Mouse (Mus musculus): ENCODE data around the gene Morn1.

The Morn1 gene

DNA sequence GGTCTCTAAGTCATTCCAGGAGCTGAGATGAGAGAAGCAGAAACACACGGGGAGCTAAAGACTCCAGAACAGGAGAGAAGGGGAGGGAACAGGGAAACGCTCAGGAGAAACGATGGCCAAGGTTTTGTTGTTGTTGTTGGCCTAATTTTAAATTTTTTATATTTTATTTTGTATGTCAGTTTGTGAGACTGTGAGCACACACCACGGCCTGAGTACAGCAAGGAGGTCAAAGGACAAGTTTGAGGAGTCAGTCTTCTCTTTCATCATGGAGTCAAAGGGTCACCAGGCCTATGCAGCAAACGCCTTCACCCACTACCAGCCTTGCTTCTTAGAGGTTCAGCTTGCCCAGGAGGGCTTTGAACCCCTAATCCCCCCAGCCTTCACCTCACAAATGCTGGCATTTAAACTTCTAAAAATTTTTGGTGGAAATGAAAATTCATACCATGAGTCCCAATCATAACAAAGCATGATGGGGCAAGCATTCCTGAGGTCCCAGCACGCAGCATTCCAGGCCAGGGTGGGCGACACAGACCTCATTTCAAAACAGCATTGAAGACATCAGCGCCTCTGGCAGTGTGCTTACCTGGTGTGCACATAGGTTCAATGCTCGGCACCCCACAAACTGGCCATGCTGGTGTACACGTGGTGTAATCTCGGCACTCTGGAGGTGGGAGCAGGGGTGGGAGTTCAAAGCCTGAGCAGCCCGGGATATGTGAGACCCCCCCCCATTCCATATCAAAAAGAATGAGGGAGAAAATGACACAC lies 53.1 kb downstream of the Morn1 start:
- no peak for DNase-seq (ENCODE audit: low spot score)

DNA sequence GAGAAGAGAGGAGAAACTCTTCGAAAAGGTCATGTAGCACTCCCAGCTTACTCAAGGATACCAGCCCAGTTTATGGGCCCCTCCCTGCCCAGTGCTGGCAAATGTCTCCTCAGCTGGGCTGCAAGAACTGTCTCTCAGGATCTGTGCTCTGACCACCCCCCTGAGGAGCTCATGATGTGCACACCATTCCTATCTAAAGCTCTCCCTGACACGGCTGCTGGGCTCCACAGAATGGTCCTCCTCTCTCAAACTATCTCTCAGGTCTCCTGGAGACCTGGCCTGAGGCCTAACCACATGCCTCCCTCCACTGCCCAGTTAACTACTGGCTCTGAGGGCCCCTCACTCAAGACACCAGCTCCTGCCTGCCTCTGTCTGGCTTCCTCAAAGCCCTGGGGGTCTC lies 53.8 kb downstream of the Morn1 start:
- DNase-seq (ENCODE audit: low spot score) = no peak

DNA sequence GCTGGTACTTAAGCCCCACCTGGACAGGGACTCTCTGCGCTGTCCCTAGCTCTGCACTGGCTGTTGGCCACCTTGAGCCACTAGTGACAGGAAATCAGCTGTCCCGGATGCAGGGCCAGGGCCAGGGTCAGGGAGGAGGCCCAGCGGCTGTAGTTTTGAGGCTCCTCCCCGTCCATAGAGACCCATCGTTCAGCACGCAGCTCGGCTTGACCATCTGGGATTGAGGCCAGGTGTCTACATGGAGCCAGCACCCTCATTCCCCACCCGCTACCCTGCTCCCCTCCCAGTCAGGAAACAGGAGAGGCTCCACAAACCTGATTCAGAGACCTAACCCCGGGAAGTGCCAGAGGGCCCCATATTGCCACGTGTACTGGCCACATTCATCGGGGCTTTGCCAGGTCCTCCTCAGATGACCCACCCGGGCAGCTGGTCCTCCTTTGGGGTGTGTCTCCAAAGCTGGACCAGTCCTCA lies 54.5 kb downstream of the Morn1 start:
- peak; percentile 66 for DNase-seq (ENCODE audit: low spot score)

DNA sequence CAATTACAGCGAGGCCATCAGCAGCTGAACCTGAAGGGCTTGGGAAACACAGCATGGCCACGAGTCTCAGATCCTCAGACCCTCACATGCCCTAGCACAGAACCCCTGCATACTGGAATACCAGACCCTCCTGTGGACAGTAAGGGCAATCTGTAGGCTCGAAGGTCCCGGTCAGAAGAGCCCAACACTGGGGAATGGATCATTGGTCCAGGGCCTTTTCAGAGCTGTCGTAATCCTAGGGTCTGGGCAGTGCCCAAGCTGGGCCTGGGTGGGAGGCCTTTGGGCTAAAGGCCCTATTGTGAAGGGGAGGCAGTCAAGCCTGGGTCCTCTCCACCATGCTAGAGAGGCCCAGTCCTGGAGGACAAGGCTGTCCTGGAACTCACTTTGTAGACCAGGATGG lies 56.5 kb downstream of the Morn1 start:
- DNase-seq (ENCODE audit: low spot score) = no peak

DNA sequence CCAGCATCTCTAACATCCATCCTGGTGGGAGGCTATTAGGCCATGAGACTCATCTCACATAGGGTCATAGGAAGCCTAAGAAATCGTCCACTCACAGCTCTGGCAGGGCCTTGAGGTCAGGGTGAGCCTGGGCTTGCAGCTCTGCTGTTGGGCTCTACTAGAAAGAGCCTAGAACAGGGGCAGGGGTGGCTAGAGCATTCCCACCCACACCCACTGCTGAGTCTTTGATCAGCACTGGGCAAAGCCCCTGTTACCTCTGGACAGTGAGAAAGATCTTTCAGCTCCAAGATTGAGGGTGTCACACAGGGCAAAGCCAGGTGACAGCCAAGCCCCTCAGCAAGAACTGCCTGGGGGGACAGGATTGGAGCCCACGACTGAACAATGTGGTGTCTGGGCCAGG lies 57.0 kb downstream of the Morn1 start:
- no peak for DNase-seq (ENCODE audit: low spot score)

DNA sequence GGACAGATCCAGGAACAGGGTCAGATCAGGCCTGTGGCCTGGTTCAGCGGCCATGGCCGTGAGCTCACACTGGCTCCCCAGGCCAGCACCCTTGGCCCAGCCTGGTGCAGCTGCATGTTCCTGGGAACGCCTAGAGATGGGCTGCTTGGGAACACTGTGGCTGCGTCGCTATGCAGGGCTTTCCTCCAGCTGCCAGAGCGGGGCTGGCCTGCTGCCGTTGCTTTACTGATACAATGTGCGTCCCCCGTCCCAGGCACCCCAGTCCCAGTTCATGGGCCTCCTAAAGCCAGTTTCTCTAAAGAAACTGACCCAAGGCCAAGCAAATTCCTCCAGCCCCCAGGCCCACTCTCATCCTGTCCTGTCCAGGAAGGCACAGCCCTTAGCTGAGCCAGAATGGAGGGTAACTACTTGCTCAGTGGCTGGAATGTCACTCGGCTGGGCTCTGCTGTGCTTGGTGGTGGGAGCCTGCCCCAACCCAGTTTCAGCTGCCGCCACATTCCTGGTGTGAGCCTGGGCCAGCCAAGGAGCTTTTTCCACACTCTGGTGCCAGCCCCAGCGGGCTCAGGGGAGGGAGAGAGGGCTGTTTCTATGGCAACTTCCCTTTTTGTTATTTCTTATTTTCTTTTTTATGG lies 57.6 kb downstream of the Morn1 start:
- DNase-seq (ENCODE audit: low spot score) = peak; percentile 73

DNA sequence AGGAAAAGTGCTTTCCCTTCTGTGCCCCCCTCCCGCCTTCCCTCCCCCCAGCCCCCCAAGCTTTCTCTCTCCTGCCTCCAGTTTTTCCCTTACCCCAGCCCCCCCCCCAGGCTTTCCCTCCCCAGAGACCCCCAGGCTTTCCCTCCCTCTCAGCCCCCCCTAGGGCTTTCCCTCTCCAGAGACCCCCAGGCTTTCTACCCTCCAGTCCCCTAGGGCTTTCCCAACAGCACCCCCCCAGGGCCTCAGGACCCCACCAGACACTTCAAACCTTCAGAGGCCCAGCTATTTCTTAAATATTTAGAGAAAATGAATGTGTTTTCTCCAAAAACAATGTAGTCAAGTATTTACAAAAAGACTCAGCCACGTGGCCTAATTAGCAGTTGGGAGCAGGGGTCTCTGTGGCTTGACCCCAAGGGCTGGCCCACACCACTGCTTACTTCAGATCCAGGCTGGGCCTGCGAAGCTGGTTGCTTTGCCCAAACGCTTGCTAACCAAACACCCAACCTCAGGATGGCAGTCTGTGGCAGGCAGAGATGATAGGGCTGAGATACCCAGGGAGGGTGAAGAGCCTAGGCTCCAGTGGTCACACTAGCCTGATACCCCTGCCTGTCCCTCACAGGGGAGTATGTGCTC lies 58.3 kb downstream of the Morn1 start:
- no peak for DNase-seq (ENCODE audit: low spot score)

DNA sequence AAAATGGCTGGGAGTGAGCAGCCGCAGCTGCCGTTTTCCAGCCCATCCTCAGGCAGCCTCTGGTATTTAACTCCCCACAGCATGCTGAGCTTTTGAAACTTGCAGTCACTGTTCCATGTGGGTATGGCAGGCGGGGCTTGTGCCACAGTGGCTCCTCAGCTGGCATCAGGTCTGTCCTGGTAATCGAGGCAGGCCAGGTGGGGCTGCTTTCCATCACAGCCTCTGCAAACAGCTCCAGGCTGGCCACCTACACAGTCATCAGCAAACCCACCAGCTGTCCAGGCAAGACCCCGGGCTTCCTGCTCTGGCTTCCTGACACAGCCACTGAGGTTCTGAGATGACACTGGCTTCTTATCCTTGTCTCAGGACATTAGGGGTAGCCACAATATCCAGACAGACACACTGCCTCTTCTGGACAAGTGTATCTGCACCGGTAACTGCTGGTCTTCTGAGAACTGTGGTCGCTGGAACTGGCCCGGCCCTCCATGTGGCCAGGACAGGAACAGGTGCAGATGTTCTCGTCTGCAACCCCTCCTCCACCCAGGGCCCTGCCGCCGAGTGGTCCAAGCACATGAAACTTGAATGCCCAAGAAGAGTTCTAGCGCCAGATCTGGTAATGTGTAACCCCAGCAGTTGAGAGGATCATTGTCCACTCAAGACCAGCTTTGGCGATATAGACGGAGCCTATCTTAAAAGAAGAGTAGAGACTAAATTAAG lies 59.9 kb downstream of the Morn1 start:
- DNase-seq (ENCODE audit: low spot score) = no peak

DNA sequence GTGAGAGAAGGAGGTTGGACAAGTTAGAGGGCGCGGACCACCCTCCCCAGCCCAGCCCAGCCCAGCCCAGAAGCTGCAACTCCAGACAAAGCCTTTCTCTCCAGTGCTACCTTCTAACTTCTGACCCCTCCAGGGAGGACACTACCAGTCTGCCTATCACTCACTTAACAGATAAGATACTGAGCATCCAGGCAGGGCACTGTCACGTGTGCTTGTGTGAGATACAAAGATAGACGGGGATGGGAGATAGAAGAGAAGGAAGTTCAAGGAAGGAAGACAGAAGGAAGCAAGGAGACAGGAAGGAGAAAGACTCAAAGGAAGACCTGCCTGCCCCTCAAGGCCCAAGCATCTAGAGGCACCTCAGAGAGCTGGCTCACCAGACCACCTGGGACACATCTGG lies 62.1 kb downstream of the Morn1 start:
- no peak for DNase-seq (ENCODE audit: low spot score)

DNA sequence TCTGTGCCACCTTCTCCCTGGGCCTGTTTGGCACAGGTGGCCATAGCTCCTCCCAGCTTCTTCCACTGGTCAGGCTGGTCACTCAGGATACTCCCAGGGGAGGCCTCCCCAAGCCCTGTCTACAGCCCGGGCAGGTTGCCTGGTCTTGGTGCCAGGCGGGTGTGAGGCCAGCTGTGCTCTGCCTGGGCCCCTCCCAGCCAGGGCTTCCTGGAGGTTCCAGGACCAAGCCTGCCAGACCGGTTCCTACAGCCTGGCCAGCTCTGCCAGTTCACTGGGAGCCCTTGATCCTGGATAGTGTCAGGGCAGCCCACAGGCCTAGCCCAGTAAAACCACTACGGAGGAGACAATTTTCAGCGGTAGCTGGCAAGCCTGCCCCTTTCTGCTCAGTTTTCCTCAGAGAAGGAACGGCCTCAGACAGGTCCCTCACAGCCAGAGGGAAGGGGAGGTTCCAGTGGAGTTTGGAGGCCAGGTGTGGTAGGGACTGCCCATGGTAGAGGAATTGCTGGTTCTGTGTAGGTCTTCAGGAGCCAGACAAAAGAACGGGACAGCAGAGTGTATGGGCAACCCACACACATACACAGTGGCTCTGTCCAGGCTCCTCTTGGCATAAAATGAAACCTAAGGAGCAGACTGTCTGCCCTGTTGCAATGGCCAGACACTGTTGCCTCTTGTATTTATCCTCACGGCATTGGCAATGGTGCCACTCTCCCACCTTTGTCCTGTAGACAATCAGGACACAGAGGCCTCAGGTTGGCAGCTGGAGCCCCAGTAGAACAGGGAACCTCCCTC lies 62.7 kb downstream of the Morn1 start:
- DNase-seq (ENCODE audit: low spot score) = no peak

DNA sequence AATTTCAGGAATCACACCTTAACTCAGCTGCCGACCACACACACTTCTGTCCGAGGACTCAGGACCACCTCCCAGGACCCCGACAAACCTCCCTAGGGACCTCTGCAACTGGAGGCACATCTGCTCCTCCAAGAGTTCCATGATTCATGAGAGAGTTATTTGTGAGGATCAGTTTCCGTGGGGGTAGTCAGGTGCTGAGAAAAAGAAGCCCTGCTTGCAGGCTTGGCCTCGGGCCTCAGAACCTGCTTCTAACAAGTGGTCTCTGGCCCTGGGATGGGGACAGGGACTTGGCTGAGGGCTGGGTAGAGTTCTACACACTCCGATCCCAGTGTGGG lies 63.5 kb downstream of the Morn1 start:
- no peak for DNase-seq (ENCODE audit: low spot score)

DNA sequence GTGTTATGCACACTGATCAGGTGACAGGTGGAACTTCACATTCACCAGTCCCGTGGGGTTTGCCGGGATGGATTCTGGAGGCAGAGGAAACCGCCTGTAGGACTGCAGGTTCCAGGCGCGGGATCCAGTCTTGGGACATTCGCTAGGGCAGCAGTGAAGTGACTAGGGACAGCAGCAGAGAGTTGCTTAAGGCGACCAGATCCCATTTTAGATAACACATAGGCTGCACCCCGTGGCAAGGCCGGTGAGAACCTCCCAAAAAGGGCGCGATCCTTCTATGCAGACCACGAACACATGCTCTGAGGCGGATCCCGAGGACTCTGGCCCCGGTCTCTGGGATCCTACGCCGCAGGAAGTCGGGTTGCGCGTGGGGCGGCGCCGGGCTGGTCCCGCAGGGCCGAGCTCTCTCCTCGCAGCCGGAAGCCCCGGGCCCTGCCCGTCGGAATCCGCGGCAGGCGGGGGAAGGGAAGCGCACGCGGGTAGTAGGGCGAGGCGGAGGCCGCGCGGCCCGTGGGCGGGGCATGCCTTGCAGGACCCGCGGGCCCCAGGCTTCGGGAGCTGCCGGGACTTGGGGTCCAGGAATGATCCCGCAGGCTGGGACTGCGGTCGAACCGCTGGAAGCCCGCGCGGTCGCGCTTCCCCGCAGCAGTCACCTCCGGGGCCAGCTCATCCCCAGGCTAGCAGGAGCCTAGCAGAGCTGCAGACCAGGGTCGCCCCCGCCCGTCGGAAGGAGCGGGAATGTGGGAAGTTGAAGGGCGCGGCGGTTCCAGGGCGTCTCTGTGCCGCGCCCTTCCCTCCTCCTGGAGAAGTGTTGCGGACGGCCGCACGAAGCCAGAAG lies 64.1 kb downstream of the Morn1 start:
- DNase-seq (ENCODE audit: low spot score) = peak; percentile 90

DNA sequence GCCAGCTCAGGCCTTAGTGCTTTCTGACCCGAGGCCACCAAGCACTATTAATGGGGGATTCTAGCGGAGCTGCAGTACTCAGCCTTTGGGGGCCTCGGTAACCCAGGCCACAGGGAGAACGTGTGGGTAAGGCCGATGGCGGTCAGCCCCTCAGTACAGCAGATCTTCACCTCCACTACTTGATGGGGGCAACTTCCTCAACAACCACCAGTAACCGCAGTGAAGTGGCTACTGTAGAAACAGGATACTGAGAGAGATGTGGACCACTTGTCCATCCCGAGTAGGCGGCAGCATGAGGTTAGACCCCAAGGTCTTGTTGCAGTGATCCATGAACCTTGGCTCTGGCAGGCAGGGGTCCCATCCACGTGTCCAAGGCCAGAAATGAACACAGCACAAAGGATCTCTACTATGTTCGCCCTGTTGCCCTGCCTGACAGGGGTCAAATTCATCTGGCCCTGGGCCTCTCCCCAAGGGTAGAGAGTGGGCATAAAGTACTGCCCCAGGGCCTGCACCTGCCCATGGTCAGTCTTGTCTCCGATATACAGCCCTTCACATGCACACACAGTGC lies 64.9 kb downstream of the Morn1 start:
- DNase-seq (ENCODE audit: low spot score) = no peak

DNA sequence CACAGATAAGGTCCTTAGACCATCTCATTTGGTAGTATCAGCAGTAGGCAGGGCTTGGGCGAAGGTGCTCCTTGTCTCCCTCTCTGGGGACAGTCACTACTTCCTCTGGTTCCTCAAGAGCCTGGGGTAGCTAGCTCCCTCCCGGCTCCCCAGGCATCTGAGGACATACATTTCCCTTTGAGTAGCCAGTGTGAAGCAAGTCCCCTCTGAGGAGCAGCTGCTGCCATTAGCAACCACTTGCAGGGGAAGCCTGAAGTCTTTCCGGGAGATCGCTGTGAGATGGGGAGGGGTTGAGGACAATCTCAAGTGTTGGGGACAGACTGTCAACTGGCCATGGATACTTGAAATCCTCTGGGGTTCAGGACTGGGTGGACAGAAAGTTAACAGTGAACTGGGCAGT lies 65.5 kb downstream of the Morn1 start:
- no peak for DNase-seq (ENCODE audit: low spot score)

DNA sequence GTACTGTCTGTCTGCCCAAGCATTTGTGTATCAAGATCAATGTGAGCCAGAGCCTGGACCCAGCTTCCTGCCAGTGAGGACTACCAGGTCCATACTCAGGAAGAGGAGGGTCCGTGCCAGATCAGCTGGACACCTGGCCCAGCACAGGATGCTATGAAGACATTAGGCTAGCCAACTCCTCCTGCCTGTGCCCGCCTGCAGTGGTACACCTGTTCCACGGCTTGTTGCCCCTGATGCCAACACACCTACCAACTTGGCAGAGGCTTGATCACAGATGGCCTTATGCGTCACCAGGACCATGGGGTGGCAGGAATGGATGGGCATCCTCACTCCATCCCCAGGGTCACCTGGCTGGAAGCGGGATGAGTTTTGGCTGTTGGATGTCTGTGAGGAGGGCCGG lies 66.1 kb downstream of the Morn1 start:
- no peak for DNase-seq (ENCODE audit: low spot score)

DNA sequence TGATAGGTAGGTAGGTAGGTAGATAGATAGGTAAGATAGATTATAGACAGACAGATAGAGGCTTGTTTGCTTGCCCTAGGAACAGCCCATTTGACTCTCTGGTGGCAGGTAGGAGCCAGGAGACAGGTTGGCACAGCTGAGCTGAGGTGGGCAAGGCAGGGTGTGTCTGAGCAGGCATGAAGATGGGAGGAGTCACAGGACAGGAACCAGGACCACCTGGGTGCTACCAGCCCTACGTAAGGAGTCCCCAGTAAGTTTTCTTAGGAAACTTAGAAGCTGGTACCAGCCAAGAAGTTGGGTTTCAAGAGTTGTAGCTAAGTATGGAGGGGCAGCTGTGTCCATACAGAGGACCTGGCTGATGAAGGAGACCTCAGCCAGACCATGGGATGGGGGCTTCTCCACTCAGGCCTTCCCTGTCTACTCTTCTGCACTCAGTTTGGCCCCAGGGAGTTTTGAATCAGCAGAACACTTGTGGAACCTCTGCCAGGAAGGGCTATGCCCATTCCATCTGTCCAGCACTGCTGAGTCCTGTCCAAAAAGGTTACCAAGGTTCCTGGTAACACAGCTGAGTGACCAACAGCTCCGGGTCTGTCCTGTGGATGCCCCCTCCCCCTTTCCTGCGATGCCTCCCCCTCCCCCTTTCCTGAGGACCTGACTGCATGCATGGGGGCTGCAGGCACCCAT lies 67.2 kb downstream of the Morn1 start:
- no peak for DNase-seq (ENCODE audit: low spot score)

DNA sequence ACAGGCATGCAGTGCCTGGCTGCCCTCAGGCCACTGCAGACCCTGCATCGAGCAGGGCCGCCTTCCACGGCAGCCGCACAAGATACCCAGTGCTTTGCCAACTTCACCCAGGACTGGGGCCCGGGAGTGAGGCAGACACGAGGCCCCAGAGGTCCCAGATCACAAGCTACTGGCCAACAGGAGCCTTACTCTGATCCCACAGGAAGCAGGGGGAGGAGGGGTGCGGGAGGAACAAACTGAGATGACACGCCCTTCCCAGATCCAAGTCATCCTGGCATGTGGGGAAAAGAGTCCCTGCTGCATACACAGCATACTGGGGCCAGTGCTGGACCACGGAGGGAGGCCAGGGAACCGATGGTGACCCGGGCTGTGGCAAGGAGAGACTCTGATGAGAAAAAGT lies 68.6 kb downstream of the Morn1 start:
- DNase-seq (ENCODE audit: low spot score) = no peak

DNA sequence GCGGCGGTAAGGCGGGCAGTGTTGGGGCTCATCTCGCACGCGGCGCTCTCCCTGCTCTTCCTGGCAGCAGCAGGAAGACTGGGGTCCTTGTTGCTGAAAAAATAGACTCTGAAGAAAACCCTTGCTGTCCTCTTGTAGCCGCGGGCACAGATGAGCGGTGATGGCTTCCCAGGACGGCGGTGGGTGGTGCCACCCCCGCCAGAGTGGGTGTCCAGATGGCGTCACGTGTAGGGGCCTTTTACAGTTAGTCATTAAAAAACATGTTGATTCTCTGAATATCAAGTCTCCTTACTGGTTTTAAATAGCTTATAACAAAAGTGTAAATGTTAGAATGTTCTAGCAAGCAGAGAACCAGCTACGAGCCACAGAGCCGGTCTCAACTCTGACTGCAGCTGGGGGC lies 70.4 kb downstream of the Morn1 start:
- DNase-seq (ENCODE audit: low spot score) = no peak

DNA sequence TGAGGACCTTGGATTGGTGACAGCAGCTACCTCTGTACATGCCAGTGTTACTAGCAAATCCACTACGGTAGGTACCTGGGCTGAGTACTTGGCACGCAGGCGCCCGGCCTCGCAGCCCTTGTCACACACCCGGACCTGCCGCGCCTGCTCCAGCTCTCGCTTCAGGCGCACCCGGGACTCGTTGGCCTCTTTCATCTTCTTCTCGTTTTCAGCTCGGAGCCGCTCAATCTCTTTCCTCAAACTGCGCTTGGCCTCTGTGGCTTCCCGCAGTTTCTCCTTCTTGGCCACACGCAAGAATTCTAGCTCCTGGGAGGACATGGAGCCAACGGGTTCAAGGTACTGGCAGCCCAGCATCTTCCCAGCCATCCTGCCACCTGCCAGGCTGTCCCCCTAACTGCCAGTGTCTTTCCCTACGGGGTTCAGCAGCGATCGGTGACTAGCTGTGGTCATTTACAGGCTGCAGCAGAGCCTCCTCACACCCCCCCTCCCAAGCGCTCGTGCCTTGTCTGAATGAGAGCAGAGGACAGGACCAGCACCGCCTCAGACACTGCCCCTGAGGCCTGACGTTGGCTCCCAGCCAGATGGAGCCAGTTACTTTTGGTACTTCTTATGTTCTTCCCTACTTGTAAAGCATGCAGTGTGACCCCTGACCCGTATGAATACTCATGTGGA lies 71.6 kb downstream of the Morn1 start:
- DNase-seq (ENCODE audit: low spot score) = no peak

DNA sequence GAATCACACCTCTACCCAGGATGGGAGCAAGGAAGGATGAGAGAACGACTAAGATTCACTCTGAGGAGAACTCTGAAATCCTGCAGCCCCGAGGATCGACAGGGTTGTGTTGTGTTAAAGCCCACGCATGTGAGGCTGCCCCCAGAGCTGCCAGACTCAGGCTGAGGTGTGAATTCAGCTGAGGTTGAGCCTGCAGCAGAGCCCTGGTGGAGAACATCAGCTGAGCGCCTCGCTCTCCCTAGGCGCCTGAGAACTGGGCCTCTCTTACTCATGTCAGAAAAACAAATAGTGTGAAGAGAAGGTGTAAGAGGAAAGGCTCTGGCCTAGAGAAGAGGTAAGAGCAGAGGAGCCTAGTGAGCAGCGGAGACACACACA lies 72.2 kb downstream of the Morn1 start:
- no peak for DNase-seq (ENCODE audit: low spot score)
